Mouse (Mus musculus) kidney, embryonic 14.5 days (tissue): ENCODE data around the gene Irf1. TPM values are rescaled to one million over a fixed set of nuclear protein-coding genes. Genes with fewer than 3 reads are reported as not detected.

Experiments
- ATAC-seq: fragments of 200-750 bp; cut with Nextera tagmentation; 2 replicates; pipeline ENCODE4 v1.8.0; 2017; ENCODE audit warnings: moderate number of reproducible peaks, mild to moderate bottlenecking, moderate TSS enrichment, moderate library complexity; ENCODE audit not compliant: low FRiP score, low TSS enrichment
- H3K27ac ChIP-seq: fragments of 300-500 bp; sonication (generic); 2 replicates; pipeline ENCODE4 v1.5.1; 2014; ENCODE audit warnings: low read depth, mild to moderate bottlenecking, low read length, moderate library complexity, mixed read lengths
- H3K27me3 ChIP-seq: fragments of 300-500 bp; sonication (generic); 2 replicates; pipeline ENCODE4 v1.6.1; 2014; ENCODE audit warnings: mild to moderate bottlenecking, low read length; ENCODE audit not compliant: control insufficient read depth, insufficient read depth
- H3K36me3 ChIP-seq: fragments of 300-500 bp; sonication (generic); 2 replicates; pipeline ENCODE4 v1.6.1; 2014; ENCODE audit warnings: low read length, mixed read lengths; ENCODE audit not compliant: control insufficient read depth, insufficient read depth
- H3K4me1 ChIP-seq: fragments of 300-500 bp; sonication (generic); 2 replicates; pipeline ENCODE4 v1.6.1; 2014; ENCODE audit warnings: low read length, mixed read lengths; ENCODE audit not compliant: control insufficient read depth, insufficient read depth
- H3K4me2 ChIP-seq: fragments of 300-500 bp; sonication (generic); replicated peaks from 2 replicates; pipeline ENCODE4 v1.6.1; 2014; ENCODE audit warnings: low read depth, mild to moderate bottlenecking, low read length
- H3K4me3 ChIP-seq: fragments of 300-500 bp; sonication (generic); 2 replicates; pipeline ENCODE4 v1.5.1; 2014; ENCODE audit warnings: mild to moderate bottlenecking, low read length
- H3K9ac ChIP-seq: fragments of 300-500 bp; sonication (generic); 2 replicates; pipeline ENCODE4 v1.6.1; 2014; ENCODE audit warnings: low read depth, mild to moderate bottlenecking, low read length, moderate library complexity
- H3K9me3 ChIP-seq: fragments of 300-500 bp; sonication (generic); 2 replicates; pipeline ENCODE4 v1.6.1; 2016; ENCODE audit warnings: low read length; ENCODE audit not compliant: control insufficient read depth
- WGBS: fragments of 180-500 bp; shearing (Covaris S2); extraction: QIAGEN DNeasy Blood & Tissue Kit; methylation state at CpG from one replicate; pipeline ENCODE4 v1.1.7; 2014; 5-methylcytosine and 5-hydroxymethylcytosine counted together
- polyA plus RNA-seq: library from polyadenylated mRNA; unstranded; fragments of >200 nt; fragmentation: Nextera tagmentation; extraction: Ambion mirVana; gene quantifications from 2 replicates; pipeline ENCODE4 v1.2.1, GENCODE M21; 2014

The Irf1 gene
- polyA plus RNA-seq, result 9.7 and 13.2 TPM in 2 replicates

GRCm38 (mm10) chr11:53769760-53770124 lies at the start of gene Irf1:
Gene Irf1, plus strand, starts transcription at chr11:53770014.
- H3K9me3 ChIP-seq, result no peaks in the 10 kb centered on the region
- peak within 1 kb of the TSS; percentile 72 for H3K9ac ChIP-seq
- H3K4me1 ChIP-seq, result peaks cover 10% of the 10 kb centered on the region; the same call in 1 of the 2 replicates
- H3K36me3 ChIP-seq, result peaks cover 13% of the 10 kb centered on the region
- peak within 1 kb of the TSS; percentile 86 for H3K4me2 ChIP-seq
- peak within 1 kb of the TSS; percentile 78 for H3K4me3 ChIP-seq
- no peaks in the 10 kb centered on the region for H3K27me3 ChIP-seq
- under 1% methylated on average over 40 of the region's 40 CpGs for WGBS
- H3K27ac ChIP-seq, result peak within 1 kb of the TSS; percentile 12; the same call in 1 of the 2 replicates
- ATAC-seq, result peak; percentile 95

- ATAC-seq, result no peak
- Histone ChIP-seq H3K9me3 (no peaks in the 10 kb centered on the region), H3K27ac (no peak within 1 kb of the TSS), H3K4me2 (no peak within 1 kb of the TSS), H3K27me3 (no peaks in the 10 kb centered on the region), H3K36me3 (no peaks in the 10 kb centered on the region), H3K4me1 (no peaks in the 10 kb centered on the region), H3K4me3 (no peak within 1 kb of the TSS), H3K9ac (no peak within 1 kb of the TSS)
- 72% methylated on average over 6 of the region's 6 CpGs for WGBS
Observed at GRCm38 (mm10) chr11:53720715-53721114, 49.1 kb upstream of the Irf1 start, which contains the start of gene Il5. Gene Il5, plus strand, starts transcription at chr11:53720794.

GRCm38 (mm10) chr11:53731457-53731856 lies 38.4 kb upstream of the Irf1 start:
- H3K4me1 ChIP-seq, result no peaks in the 10 kb centered on the region
- H3K9ac ChIP-seq, result no peak overlapping the region
- no peak overlapping the region for H3K27ac ChIP-seq
- ATAC-seq, result no peak
- no peaks in the 10 kb centered on the region for H3K36me3 ChIP-seq
- H3K4me3 ChIP-seq, result no peak overlapping the region
- no peaks in the 10 kb centered on the region for H3K9me3 ChIP-seq
- no peak overlapping the region for H3K4me2 ChIP-seq
- 95% methylated on average over 7 of the region's 7 CpGs for WGBS
- no peaks in the 10 kb centered on the region for H3K27me3 ChIP-seq

- H3K27ac ChIP-seq, result no peak overlapping the region
- 90% methylated on average over 8 of the region's 8 CpGs for WGBS
- H3K9me3 ChIP-seq, result no peaks in the 10 kb centered on the region
- H3K4me3 ChIP-seq, result no peak overlapping the region
- H3K36me3 ChIP-seq, result no peaks in the 10 kb centered on the region
- ATAC-seq, result no peak
- H3K4me2 ChIP-seq, result no peak overlapping the region
- H3K9ac ChIP-seq, result no peak overlapping the region
- no peaks in the 10 kb centered on the region for H3K27me3 ChIP-seq
- no peaks in the 10 kb centered on the region for H3K4me1 ChIP-seq
Observed at GRCm38 (mm10) chr11:53732244-53732643, 37.6 kb upstream of the Irf1 start.

GRCm38 (mm10) chr11:53733824-53734223 lies 36.0 kb upstream of the Irf1 start:
- Histone ChIP-seq H3K4me3 (no peak overlapping the region), H3K9me3 (no peaks in the 10 kb centered on the region), H3K4me2 (no peak overlapping the region), H3K27ac (no peak overlapping the region), H3K9ac (no peak overlapping the region), H3K36me3 (no peaks in the 10 kb centered on the region), H3K4me1 (no peaks in the 10 kb centered on the region), H3K27me3 (no peaks in the 10 kb centered on the region)
- WGBS, result 89% methylated on average over 7 of the region's 7 CpGs
- no peak for ATAC-seq

GRCm38 (mm10) chr11:53734431-53734830 lies 35.4 kb upstream of the Irf1 start:
- Histone ChIP-seq H3K9me3 (no peaks in the 10 kb centered on the region), H3K36me3 (no peaks in the 10 kb centered on the region), H3K27me3 (no peaks in the 10 kb centered on the region), H3K4me2 (no peak overlapping the region), H3K9ac (no peak overlapping the region), H3K4me1 (no peaks in the 10 kb centered on the region), H3K4me3 (no peak overlapping the region), H3K27ac (no peak overlapping the region)
- ATAC-seq, result no peak
- 85% methylated on average over 2 of the region's 2 CpGs for WGBS

GRCm38 (mm10) chr11:53734970-53735681 lies 34.7 kb upstream of the Irf1 start:
- H3K4me3 ChIP-seq, result no peak overlapping the region
- WGBS, result 70% methylated on average over 18 of the region's 18 CpGs
- H3K36me3 ChIP-seq, result no peaks in the 10 kb centered on the region
- H3K9ac ChIP-seq, result no peak overlapping the region
- no peaks in the 10 kb centered on the region for H3K9me3 ChIP-seq
- H3K4me1 ChIP-seq, result no peaks in the 10 kb centered on the region
- no peak overlapping the region for H3K4me2 ChIP-seq
- ATAC-seq, result no peak
- H3K27ac ChIP-seq, result no peak overlapping the region
- no peaks in the 10 kb centered on the region for H3K27me3 ChIP-seq

- Histone ChIP-seq H3K27me3 (no peaks in the 10 kb centered on the region), H3K4me3 (no peak overlapping the region), H3K27ac (no peak overlapping the region), H3K36me3 (no peaks in the 10 kb centered on the region), H3K4me2 (peak overlapping the region; percentile 35), H3K9me3 (no peaks in the 10 kb centered on the region), H3K4me1 (no peaks in the 10 kb centered on the region), H3K9ac (0 out of 2 replicates have a peak overlapping the region, but pooled peaks have one; percentile 34)
- WGBS, result 39% methylated on average over 17 of the region's 17 CpGs
- ATAC-seq, result peak; percentile 71
Observed at GRCm38 (mm10) chr11:53735682-53736245, 34.0 kb upstream of the Irf1 start.

GRCm38 (mm10) chr11:53736771-53737572 lies 32.8 kb upstream of the Irf1 start:
- Histone ChIP-seq H3K4me2 (no peak overlapping the region), H3K9ac (no peak overlapping the region), H3K27me3 (no peaks in the 10 kb centered on the region), H3K9me3 (no peaks in the 10 kb centered on the region), H3K36me3 (no peaks in the 10 kb centered on the region), H3K4me1 (no peaks in the 10 kb centered on the region), H3K27ac (no peak overlapping the region), H3K4me3 (no peak overlapping the region)
- 48% methylated on average over 14 of the region's 14 CpGs for WGBS
- peak; percentile 84 for ATAC-seq
